Mouse (Mus musculus) embryonic facial prominence, embryonic 14.5 days (tissue): Measurements from ENCODE around the gene Car11. TPM values are rescaled to one million over a fixed set of nuclear protein-coding genes. Genes with fewer than 3 reads are reported as not detected.

ENCODE experiments used
- ATAC-seq: fragments of 200-750 bp; cut with Nextera tagmentation; 2 replicates; pipeline ENCODE4 v1.8.0; 2017; ENCODE audit warnings: low read depth, moderate number of reproducible peaks, moderate TSS enrichment
- DNase-seq: peaks from one replicate; pipeline ENCODE4 v3.0.0-alpha.2; 2015; ENCODE audit warnings: low spot score
- H3K27ac ChIP-seq: fragments of 300-500 bp; sonication (generic); replicated peaks from 2 replicates; pipeline ENCODE4 v1.5.1; 2014; ENCODE audit warnings: low read depth, mild to moderate bottlenecking, low read length, moderate library complexity
- H3K27me3 ChIP-seq: fragments of 300-500 bp; sonication (generic); replicated peaks from 2 replicates; pipeline ENCODE4 v1.6.1; 2014; ENCODE audit warnings: low read length; ENCODE audit not compliant: control insufficient read depth, insufficient read depth
- H3K36me3 ChIP-seq: fragments of 300-500 bp; sonication (generic); 2 replicates; pipeline ENCODE4 v1.6.1; 2014; ENCODE audit warnings: low read length, mixed read lengths; ENCODE audit not compliant: control insufficient read depth, insufficient read depth
- H3K4me1 ChIP-seq: fragments of 300-500 bp; sonication (generic); 2 replicates; pipeline ENCODE4 v1.6.1; 2014; ENCODE audit warnings: antibody characterized with exemption, low read length; ENCODE audit not compliant: control insufficient read depth, insufficient read depth
- H3K4me2 ChIP-seq: fragments of 300-500 bp; sonication (generic); 2 replicates; pipeline ENCODE4 v1.6.1; 2014; ENCODE audit warnings: low read depth, mild to moderate bottlenecking, low read length, moderate library complexity, mixed read lengths
- H3K4me3 ChIP-seq: fragments of 300-500 bp; sonication (generic); 2 replicates; pipeline ENCODE4 v1.5.1; 2014; ENCODE audit warnings: low read depth, mild to moderate bottlenecking, low read length
- H3K9ac ChIP-seq: fragments of 300-500 bp; sonication (generic); 2 replicates; pipeline ENCODE4 v1.6.1; 2014; ENCODE audit warnings: low read depth, mild to moderate bottlenecking, low read length, moderate library complexity, mixed read lengths
- H3K9me3 ChIP-seq: fragments of 300-500 bp; sonication (generic); 2 replicates; pipeline ENCODE4 v1.6.1; 2016; ENCODE audit warnings: low read length; ENCODE audit not compliant: control insufficient read depth
- WGBS: fragments of 180-500 bp; shearing (Covaris S2); extraction: QIAGEN DNeasy Blood & Tissue Kit; methylation state at CpG from one replicate; pipeline ENCODE4 v1.1.7; 2014; 5-methylcytosine and 5-hydroxymethylcytosine counted together
- polyA plus RNA-seq: library from polyadenylated mRNA; unstranded; fragments of >200 nt; fragmentation: Nextera tagmentation; extraction: Ambion mirVana; gene quantifications from 2 replicates; pipeline ENCODE4 v1.2.1, GENCODE M21; 2014

The Car11 gene
- polyA plus RNA-seq, 1 experiment from 2014 or later: 8.9 TPM

- H3K4me1 ChIP-seq: no peaks in the 10 kb centered on the region
- H3K4me2 ChIP-seq: no peak overlapping the region
- WGBS: 85% methylated on average over 5 of the region's 5 CpGs
- H3K36me3 ChIP-seq: no peaks in the 10 kb centered on the region
- H3K27me3 ChIP-seq: no peaks in the 10 kb centered on the region
- no peaks in the 10 kb centered on the region for H3K9me3 ChIP-seq
- no peak overlapping the region for H3K4me3 ChIP-seq
- H3K9ac ChIP-seq: no peak overlapping the region
- no peak for DNase-seq
- H3K27ac ChIP-seq: no peak overlapping the region
- no peak for ATAC-seq
These were observed 47.8 kb downstream of the Car11 start for GRCm38 (mm10) chr7:45747450-45747849.

- Histone ChIP-seq H3K27me3 (no peaks in the 10 kb centered on the region), H3K4me1 (no peaks in the 10 kb centered on the region), H3K9me3 (no peaks in the 10 kb centered on the region), H3K9ac (no peak overlapping the region), H3K4me2 (no peak overlapping the region), H3K36me3 (no peaks in the 10 kb centered on the region), H3K4me3 (no peak overlapping the region), H3K27ac (no peak overlapping the region)
- DNase-seq (no peak), ATAC-seq (no peak)
- WGBS: 80% methylated on average over 7 of the region's 7 CpGs
These were observed 48.5 kb downstream of the Car11 start for GRCm38 (mm10) chr7:45748110-45748509.

- Histone ChIP-seq H3K27me3 (no peaks in the 10 kb centered on the region), H3K4me2 (no peak overlapping the region), H3K9me3 (no peaks in the 10 kb centered on the region), H3K4me1 (no peaks in the 10 kb centered on the region), H3K4me3 (no peak overlapping the region), H3K9ac (no peak overlapping the region; the same call in 1 of the 2 replicates), H3K27ac (no peak overlapping the region), H3K36me3 (no peaks in the 10 kb centered on the region)
- 56% methylated on average over 8 of the region's 10 CpGs for WGBS
- DNase-seq: no peak
- no peak for ATAC-seq
These were observed 49.8 kb downstream of the Car11 start for GRCm38 (mm10) chr7:45749401-45749800.

- Histone ChIP-seq H3K9ac (no peak overlapping the region), H3K4me2 (no peak overlapping the region), H3K36me3 (no peaks in the 10 kb centered on the region), H3K4me3 (no peak overlapping the region), H3K27ac (no peak overlapping the region), H3K4me1 (no peaks in the 10 kb centered on the region), H3K27me3 (no peaks in the 10 kb centered on the region), H3K9me3 (no peaks in the 10 kb centered on the region)
- ATAC-seq (no peak), DNase-seq (no peak)
- WGBS: 58% methylated on average over 9 of the region's 9 CpGs
These were observed 50.5 kb downstream of the Car11 start for GRCm38 (mm10) chr7:45750162-45750561.

Other genes starting within 250 kb of the Car11 start
- gene Ftl1, start 240.0 kb upstream of the Car11 start, polyA plus RNA-seq: 4,260 and 4,697 TPM in 2 replicates
- gene Bax, start 232.9 kb upstream of the Car11 start, polyA plus RNA-seq: 120 and 132 TPM in 2 replicates
- gene Tulp2, start 218.0 kb upstream of the Car11 start, polyA plus RNA-seq: 1.2 and 1.5 TPM in 2 replicates
- not detected in 2 replicates for gene Gm45808, start 213.0 kb upstream of the Car11 start, polyA plus RNA-seq
- 2.5 and 3.2 TPM in 2 replicates for gene Dhdh, start 211.0 kb upstream of the Car11 start, polyA plus RNA-seq
- 209 and 236 TPM in 2 replicates for gene Nucb1, start 189.4 kb upstream of the Car11 start, polyA plus RNA-seq
- gene Ppp1r15a, start 173.6 kb upstream of the Car11 start, polyA plus RNA-seq: 20.7 and 21.9 TPM in 2 replicates
- gene Plekha4, start 173.5 kb upstream of the Car11 start, polyA plus RNA-seq: 6.8 and 7.3 TPM in 2 replicates
- gene Hsd17b14, start 144.9 kb upstream of the Car11 start, polyA plus RNA-seq: 0.77 and 1.0 TPM in 2 replicates
- gene Bcat2, start 129.7 kb upstream of the Car11 start, polyA plus RNA-seq: 50.1 and 51.0 TPM in 2 replicates
- 0.45 and 1.0 TPM in 2 replicates for gene Fgf21, start 84.4 kb upstream of the Car11 start, polyA plus RNA-seq
- gene Fut1, start 82.6 kb upstream of the Car11 start, polyA plus RNA-seq: 1.3 and 2.1 TPM in 2 replicates
- gene Izumo1, start 78.0 kb upstream of the Car11 start, polyA plus RNA-seq: 0.19 and 0.30 TPM in 2 replicates
- 10.4 and 11.1 TPM in 2 replicates for gene Rasip1, start 72.4 kb upstream of the Car11 start, polyA plus RNA-seq
- 23.3 and 28.8 TPM in 2 replicates for gene Mamstr, start 59.9 kb upstream of the Car11 start, polyA plus RNA-seq
- 1.9 and 2.2 TPM in 2 replicates for gene Fut2, start 33.4 kb upstream of the Car11 start, polyA plus RNA-seq
- 3.4 and 3.7 TPM in 2 replicates for gene Ntn5, start 15.8 kb upstream of the Car11 start, polyA plus RNA-seq
- gene Sec1, start 5.4 kb upstream of the Car11 start, polyA plus RNA-seq: 2.1 and 2.5 TPM in 2 replicates
- gene Dbp, start 5.2 kb downstream of the Car11 start, polyA plus RNA-seq: 3.4 and 4.7 TPM in 2 replicates
- 1,174 and 1,204 TPM in 2 replicates for gene Rpl18, start 15.6 kb downstream of the Car11 start, polyA plus RNA-seq
- 24.0 and 25.6 TPM in 2 replicates for gene Sphk2, start 18.2 kb downstream of the Car11 start, polyA plus RNA-seq
- gene Fam83e, start 21.4 kb downstream of the Car11 start, polyA plus RNA-seq: 0.36 and 0.39 TPM in 2 replicates
- gene Spaca4, start 26.0 kb downstream of the Car11 start, polyA plus RNA-seq: not detected in 2 replicates
- gene Lmtk3, start 83.9 kb downstream of the Car11 start, polyA plus RNA-seq: 0.67 and 1.5 TPM in 2 replicates
- gene Sult2b1, start 84.8 kb downstream of the Car11 start, polyA plus RNA-seq: 14.2 and 16.3 TPM in 2 replicates
- gene Cyth2, start 114.7 kb downstream of the Car11 start, polyA plus RNA-seq: 96.4 and 106 TPM in 2 replicates
- gene Kcnj14, start 124.9 kb downstream of the Car11 start, polyA plus RNA-seq: 1.4 and 2.2 TPM in 2 replicates
- gene Grwd1, start 131.1 kb downstream of the Car11 start, polyA plus RNA-seq: 53.9 and 60.5 TPM in 2 replicates
- 147 and 155 TPM in 2 replicates for gene Kdelr1, start 172.9 kb downstream of the Car11 start, polyA plus RNA-seq
- 0.63 and 1.0 TPM in 2 replicates for gene Grin2d, start 178.5 kb downstream of the Car11 start, polyA plus RNA-seq
- gene Syngr4, start 196.9 kb downstream of the Car11 start, polyA plus RNA-seq: 0.68 and 0.87 TPM in 2 replicates
- 3.9 and 5.8 TPM in 2 replicates for gene Tmem143, start 197.1 kb downstream of the Car11 start, polyA plus RNA-seq
- gene Emp3, start 221.6 kb downstream of the Car11 start, polyA plus RNA-seq: 298 and 316 TPM in 2 replicates
- gene Ccdc114, start 224.2 kb downstream of the Car11 start, polyA plus RNA-seq: 3.7 and 5.0 TPM in 2 replicates